In the genomic region with DNA sequence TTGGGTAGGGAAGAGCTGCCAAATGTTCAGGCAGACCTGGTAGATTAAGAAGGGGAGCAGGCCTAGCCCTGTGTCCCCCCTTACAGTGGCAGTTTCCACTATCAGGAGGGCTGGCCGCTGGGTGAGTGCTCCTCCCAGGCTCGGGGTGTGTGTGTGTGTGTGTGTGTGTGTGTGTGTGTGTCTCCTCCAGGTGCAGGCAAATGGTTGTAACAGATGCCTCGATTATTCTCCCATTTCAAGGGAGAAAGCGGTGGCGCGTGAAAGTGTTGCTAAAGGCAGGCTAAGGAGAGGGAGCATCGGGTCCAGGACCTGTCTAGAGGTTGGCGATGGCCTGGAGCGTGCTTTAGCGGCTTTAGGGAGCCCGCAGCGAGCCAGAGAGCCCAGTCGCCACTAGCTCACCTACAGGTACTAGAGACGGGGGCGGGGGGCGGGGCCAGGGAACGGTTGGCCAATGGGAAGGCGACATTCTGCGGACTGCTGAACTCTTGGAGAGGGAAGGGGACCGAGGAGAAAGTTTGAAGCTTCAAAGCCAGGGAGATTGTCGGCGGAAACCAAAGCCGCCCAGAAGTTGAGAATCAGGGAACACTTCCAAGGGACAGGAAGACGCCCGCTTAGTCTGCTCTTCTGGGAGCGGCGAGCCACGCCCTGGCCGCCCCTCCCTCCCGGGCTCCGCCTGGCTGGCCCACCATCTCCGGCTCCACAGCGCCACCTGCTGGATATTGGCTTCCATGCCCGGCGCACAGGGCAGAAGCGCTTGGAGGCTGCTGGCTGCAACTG, we compare ENCODE assay signal across 8 mouse cellular contexts. TPM values are rescaled to one million over a fixed set of nuclear protein-coding genes. Genes with fewer than 3 reads are reported as not detected.
DNase-seq lines count a peak whose midpoint lies in the region; ATAC-seq and TF ChIP-seq lines count a peak whose summit lies in the region.

No protein-coding gene starts in this region.

- no peaks in the 10 kb centered on the region for H3K4me1 ChIP-seq in hindbrain, embryonic 12.5 days
- H3K4me1 ChIP-seq in lung, postnatal 0 days (ENCODE audit: insufficient read depth, low read depth, low read length) = no peaks in the 10 kb centered on the region

- H3K4me2 ChIP-seq in hindbrain, embryonic 12.5 days (replicated peaks) = peak overlapping the region; percentile 48
- H3K4me2 ChIP-seq in lung, postnatal 0 days (replicated peaks; ENCODE audit: low read depth, low read length) = peak overlapping the region; percentile 49

- no peaks in the 10 kb centered on the region for H3K9me3 ChIP-seq in hindbrain, embryonic 12.5 days (replicated peaks)
- no peaks in the 10 kb centered on the region for H3K9me3 ChIP-seq in lung, postnatal 0 days (ENCODE audit: low read length)

- peak; percentile 85 for DNase-seq in Muller cell, postnatal 12 days (ENCODE audit: inconsistent ontology term)
- DNase-seq in cerebellum, adult 9-11 months = peak; percentile 83
- DNase-seq in frontal cortex, postnatal 10 days (ENCODE audit: low spot score in 2 of 2) = peak; percentile 32 to 74
- DNase-seq in layer of hippocampus, postnatal 10 days (ENCODE audit: low spot score in 2 of 2) = peak; percentile 86 to 91
- peak; percentile 72 for DNase-seq in lung, postnatal 0 days (ENCODE audit: low spot score)
- peak; percentile 81 for DNase-seq in ovary, postnatal 10 days (ENCODE audit: low spot score)
- DNase-seq in thymus, postnatal 0 days (ENCODE audit: low spot score) = peak; percentile 83

- TF ChIP-seq EP300 in lung, postnatal 0 days (IDR thresholded peaks at IDR 0.05) = no peak

- ATAC-seq in hindbrain, embryonic 12.5 days (ENCODE audit: low FRiP score) = peak; percentile 89
- ATAC-seq in lung, postnatal 0 days = peak; percentile 93

- no peak overlapping the region for H3K9ac ChIP-seq in hindbrain, embryonic 12.5 days
- H3K9ac ChIP-seq in lung, postnatal 0 days (replicated peaks; ENCODE audit: low read depth) = no peak overlapping the region

- peak overlapping the region; percentile 38 for H3K4me3 ChIP-seq in hindbrain, embryonic 12.5 days
- H3K4me3 ChIP-seq in lung, postnatal 0 days (ENCODE audit: low read depth, low read length) = peak overlapping the region; percentile 35

- no peak overlapping the region for H3K27ac ChIP-seq in hindbrain, embryonic 12.5 days
- H3K27ac ChIP-seq in lung, postnatal 0 days (ENCODE audit: low read length) = no peak overlapping the region

- WGBS in hindbrain, embryonic 12.5 days = 16% methylated on average over 36 of the region's 36 CpGs
- WGBS in lung, postnatal 0 days = 16% methylated on average over 30 of the region's 36 CpGs

- TF ChIP-seq CTCF in lung, postnatal 0 days (IDR thresholded peaks at IDR 0.05) = peak; percentile 88

- H3K36me3 ChIP-seq in hindbrain, embryonic 12.5 days = 0 out of 2 replicates have a peak, but pooled peaks cover 14% of the 10 kb centered on the region
- no peaks in the 10 kb centered on the region for H3K36me3 ChIP-seq in lung, postnatal 0 days (ENCODE audit: insufficient read depth, low read length)

- no peaks in the 10 kb centered on the region for H3K27me3 ChIP-seq in hindbrain, embryonic 12.5 days
- no peaks in the 10 kb centered on the region for H3K27me3 ChIP-seq in lung, postnatal 0 days (replicated peaks; ENCODE audit: insufficient read depth, low read length)

RNA-seq across cellular contexts. Expression of a gene that starts 53.1 kb away (rescaled TPM):
- polyA plus RNA-seq in hindbrain, embryonic 12.5 days (2016; fragmentation: Nextera tagmentation; extraction: Ambion mirVana) = 2.1 and 2.9 TPM in 2 replicates
- 1 to 10 TPM; 1.0 TPM for total RNA-seq in layer of hippocampus, postnatal 10 days (2021)
- polyA plus RNA-seq in lung, postnatal 0 days (2015; fragmentation: Nextera tagmentation; extraction: Ambion mirVana) = 3.5 and 3.8 TPM in 2 replicates
- 9.9 TPM in 2 replicates for polyA plus RNA-seq in thymus, postnatal 0 days (2015; fragmentation: Nextera tagmentation; extraction: Ambion mirVana)
